8 mouse cellular contexts compared by ENCODE assay signal in the genomic region with DNA sequence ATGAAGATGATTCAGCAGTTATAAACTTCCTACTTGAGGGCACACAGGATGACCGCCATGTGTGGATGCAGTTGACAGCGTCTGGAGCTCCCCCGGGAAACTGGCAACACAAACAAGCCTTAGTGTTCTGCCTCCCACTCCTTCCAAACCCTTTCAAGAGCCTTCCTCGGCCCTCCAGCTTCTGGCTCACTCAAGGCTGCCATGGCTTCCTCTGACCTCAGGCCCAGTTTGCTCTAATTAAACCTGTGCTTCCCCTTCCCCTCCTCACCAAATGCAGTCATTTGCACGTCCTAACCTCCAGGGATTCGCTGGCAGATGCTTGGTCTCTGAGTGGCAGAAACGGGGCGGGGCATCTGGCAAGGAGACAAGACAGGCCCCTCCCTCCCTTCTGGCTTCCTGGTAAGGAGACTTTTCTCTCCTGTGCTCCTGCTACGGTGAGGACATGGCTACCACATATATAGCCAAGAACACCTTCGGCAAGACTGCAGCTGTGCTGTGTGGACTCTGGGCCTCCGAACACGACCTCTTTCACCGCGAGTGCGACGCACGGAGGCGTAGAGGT. TPM values are rescaled to one million over a fixed set of nuclear protein-coding genes. Genes with fewer than 3 reads are reported as not detected.
DNase-seq lines count a peak whose midpoint lies in the region; ATAC-seq lines count a peak whose summit lies in the region.

No protein-coding gene starts in this region.

- H3K4me3 ChIP-seq in neural tube, embryonic 15.5 days (replicated peaks): no peak overlapping the region
- H3K4me3 ChIP-seq in embryonic facial prominence, embryonic 12.5 days: 0 out of 2 replicates have a peak overlapping the region, but pooled peaks have one; percentile 14

- no peak overlapping the region for H3K27ac ChIP-seq in neural tube, embryonic 15.5 days (replicated peaks)
- H3K27ac ChIP-seq in embryonic facial prominence, embryonic 12.5 days: no peak overlapping the region

- no peak overlapping the region for H3K9ac ChIP-seq in neural tube, embryonic 15.5 days (replicated peaks)
- no peak overlapping the region for H3K9ac ChIP-seq in embryonic facial prominence, embryonic 12.5 days

- H3K9me3 ChIP-seq in neural tube, embryonic 15.5 days (replicated peaks): no peaks in the 10 kb centered on the region
- H3K9me3 ChIP-seq in embryonic facial prominence, embryonic 12.5 days: no peaks in the 10 kb centered on the region

- peaks cover 6% of the 10 kb centered on the region for H3K4me1 ChIP-seq in neural tube, embryonic 15.5 days
- H3K4me1 ChIP-seq in embryonic facial prominence, embryonic 12.5 days: peaks cover 6% of the 10 kb centered on the region

- H3K4me2 ChIP-seq in neural tube, embryonic 15.5 days: no peak overlapping the region
- H3K4me2 ChIP-seq in embryonic facial prominence, embryonic 12.5 days (replicated peaks): peak overlapping the region; percentile 37

- no peak for ATAC-seq in neural tube, embryonic 15.5 days (ENCODE audit: low FRiP score)
- ATAC-seq in embryonic facial prominence, embryonic 12.5 days (ENCODE audit: insufficient number of reproducible peaks, insufficient read depth, low FRiP score, low TSS enrichment): no peak
- no peak for ATAC-seq in erythroblast, adult 5-6 weeks (replicated peaks; ENCODE audit: low FRiP score, poor library complexity, severe bottlenecking)

- no peaks in the 10 kb centered on the region for H3K36me3 ChIP-seq in neural tube, embryonic 15.5 days
- H3K36me3 ChIP-seq in embryonic facial prominence, embryonic 12.5 days: no peaks in the 10 kb centered on the region

- 59% methylated on average over 18 of the region's 18 CpGs for WGBS in neural tube, embryonic 15.5 days
- 28% methylated on average over 18 of the region's 18 CpGs for WGBS in embryonic facial prominence, embryonic 12.5 days

- intact Hi-C loops in heart, postnatal 25 days (cut with DNase I): no loop called here

- DNase-seq in neural tube, embryonic 10.5 days (ENCODE audit: extremely low spot score, low spot score): peak; percentile 24
- peak; percentile 8 for DNase-seq in heart, postnatal 25 days (ENCODE audit: low spot score)
- peak; percentile 57 for DNase-seq in retina, embryonic 14.5 days (ENCODE audit: low spot score)
- DNase-seq in layer of hippocampus, adult 9-10 months (ENCODE audit: low spot score): no peak
- no peak for DNase-seq in natural killer cell, adult 2 months (ENCODE audit: low spot score in 2 of 2)

- H3K27me3 ChIP-seq in neural tube, embryonic 15.5 days (replicated peaks): no peaks in the 10 kb centered on the region
- H3K27me3 ChIP-seq in embryonic facial prominence, embryonic 12.5 days: no peaks in the 10 kb centered on the region

RNA-seq across cellular contexts. Expression of a gene that starts 13.2 kb away (rescaled TPM):
- polyA plus RNA-seq in neural tube, embryonic 15.5 days (2015; fragmentation: Nextera tagmentation; extraction: Ambion mirVana): not detected in 2 replicates
- not detected in 2 replicates for polyA plus RNA-seq in embryonic facial prominence, embryonic 12.5 days (2016; fragmentation: Nextera tagmentation; extraction: Ambion mirVana)
- not detected for total RNA-seq in heart, postnatal 25 days (2021)
- not detected in 2 replicates for total RNA-seq in erythroblast, adult 5-6 weeks (2015; ENCODE audit: low replicate concordance)
- not detected in 2 replicates for total RNA-seq in erythroblast, adult 5-6 weeks (2017; ENCODE audit: low replicate concordance)

Comparison
In these comparisons a context has a peak if more than half of its experiments do, and no peak if none do; other contexts are left out.
1. DNase-seq: peak in neural tube, embryonic 10.5 days (single experiment), heart, postnatal 25 days (single experiment) and retina, embryonic 14.5 days (single experiment); none in layer of hippocampus, adult 9-10 months (single experiment) and natural killer cell, adult 2 months (0 of 2).